Mouse (Mus musculus): ENCODE results near the gene Gstt3. TPM values are rescaled to one million over a fixed set of nuclear protein-coding genes. Genes with fewer than 3 reads are reported as not detected.

The Gstt3 gene
- total RNA-seq (2021): 10 to 100 TPM; 14.9 to 28.7 TPM
- long read RNA-seq, experiment 1, transcript Gstt3-201 (5 exons, 1,880 nt): major isoform, 42 of 47 reads
- long read RNA-seq, experiment 1, partial matches to known transcripts: 4 of 47 reads
- long read RNA-seq, experiment 1, other reads (novel, unspliced or antisense): 1 of 47 reads
- long read RNA-seq, experiment 2, transcript Gstt3-201 (5 exons, 1,880 nt): major isoform, 12 of 12 reads
- long read RNA-seq, experiment 2, partial matches to known transcripts: 0 of 12 reads
- long read RNA-seq, experiment 2, other reads (novel, unspliced or antisense): 0 of 12 reads

GRCm38 (mm10) chr10:75780769-75781578 is at the start of gene Gstt3, which contains the start of gene Gm20441:
Gene Gstt3, minus strand, starts transcription at chr10:75781414.
Gene Gm20441, minus strand, starts transcription at chr10:75780954.
- peak; percentile 77 to 78 for DNase-seq

- no peak for DNase-seq
Measured at GRCm38 (mm10) chr10:75830275-75830670, 49.1 kb upstream of the Gstt3 start.

GRCm38 (mm10) chr10:75829529-75830274 is 48.5 kb upstream of the Gstt3 start:
- DNase-seq: no peak

GRCm38 (mm10) chr10:75828500-75828931 is 47.3 kb upstream of the Gstt3 start:
- DNase-seq: peak; percentile 26 to 55

GRCm38 (mm10) chr10:75827668-75828360 is 46.6 kb upstream of the Gstt3 start:
- peak; percentile 71 to 78 for DNase-seq

GRCm38 (mm10) chr10:75824530-75824929 is 43.3 kb upstream of the Gstt3 start:
- DNase-seq: no peak

- no peak for DNase-seq
Measured at GRCm38 (mm10) chr10:75823782-75824181, 42.6 kb upstream of the Gstt3 start.

GRCm38 (mm10) chr10:75822443-75822842 is 41.2 kb upstream of the Gstt3 start, which contains the start of gene Gstt4:
Gene Gstt4, minus strand, starts transcription at chr10:75822543.
- no peak for DNase-seq

- no peak for DNase-seq
Measured at GRCm38 (mm10) chr10:75819882-75820281, 38.7 kb upstream of the Gstt3 start.

- no peak for DNase-seq
Measured at GRCm38 (mm10) chr10:75818641-75819040, 37.4 kb upstream of the Gstt3 start.

- no peak for DNase-seq
Measured at GRCm38 (mm10) chr10:75804217-75804616, 23.0 kb upstream of the Gstt3 start.

GRCm38 (mm10) chr10:75798176-75798696 is 17.0 kb upstream of the Gstt3 start, which contains the start of gene Gstt1:
Gene Gstt1, minus strand, starts transcription at chr10:75798584.
- DNase-seq: peak; percentile 75 to 86

GRCm38 (mm10) chr10:75797619-75798175 is 16.5 kb upstream of the Gstt3 start:
- peak; percentile 66 to 71 for DNase-seq

- DNase-seq: no peak
Measured at GRCm38 (mm10) chr10:75796731-75797516, 15.7 kb upstream of the Gstt3 start.

GRCm38 (mm10) chr10:75794880-75795279 is 13.7 kb upstream of the Gstt3 start:
- peak; percentile 11 to 55 for DNase-seq

GRCm38 (mm10) chr10:75790773-75791172 is 9.6 kb upstream of the Gstt3 start:
- no peak for DNase-seq

- DNase-seq: no peak
Measured at GRCm38 (mm10) chr10:75789841-75790240, 8.6 kb upstream of the Gstt3 start.

- DNase-seq: no peak
Measured at GRCm38 (mm10) chr10:75789081-75789735, 8.0 kb upstream of the Gstt3 start.

GRCm38 (mm10) chr10:75788277-75788676 is 7.1 kb upstream of the Gstt3 start:
- DNase-seq: no peak

- DNase-seq: no peak
Measured at GRCm38 (mm10) chr10:75785442-75785841, 4.2 kb upstream of the Gstt3 start.
